Mouse (Mus musculus) sigmoid colon, adult 10 weeks (tissue): ENCODE results near the gene Ndufaf5. TPM values are rescaled to one million over a fixed set of nuclear protein-coding genes. Genes with fewer than 3 reads are reported as not detected.

Source experiments
- polyA plus RNA-seq: library from polyadenylated mRNA; stranded (reverse); fragments of 350-450 nt; fragmentation: Illumina TruSeq; extraction: RNeasy Lipid Tissue Mini Kit (QIAGEN cat#74804); gene quantifications from one replicate; pipeline ENCODE4 v1.2.3, GENCODE M21; 2014; ENCODE audit warnings: low read depth, low replicate concordance

Ndufaf5 gene
- polyA plus RNA-seq = 21.6 TPM

DNA sequence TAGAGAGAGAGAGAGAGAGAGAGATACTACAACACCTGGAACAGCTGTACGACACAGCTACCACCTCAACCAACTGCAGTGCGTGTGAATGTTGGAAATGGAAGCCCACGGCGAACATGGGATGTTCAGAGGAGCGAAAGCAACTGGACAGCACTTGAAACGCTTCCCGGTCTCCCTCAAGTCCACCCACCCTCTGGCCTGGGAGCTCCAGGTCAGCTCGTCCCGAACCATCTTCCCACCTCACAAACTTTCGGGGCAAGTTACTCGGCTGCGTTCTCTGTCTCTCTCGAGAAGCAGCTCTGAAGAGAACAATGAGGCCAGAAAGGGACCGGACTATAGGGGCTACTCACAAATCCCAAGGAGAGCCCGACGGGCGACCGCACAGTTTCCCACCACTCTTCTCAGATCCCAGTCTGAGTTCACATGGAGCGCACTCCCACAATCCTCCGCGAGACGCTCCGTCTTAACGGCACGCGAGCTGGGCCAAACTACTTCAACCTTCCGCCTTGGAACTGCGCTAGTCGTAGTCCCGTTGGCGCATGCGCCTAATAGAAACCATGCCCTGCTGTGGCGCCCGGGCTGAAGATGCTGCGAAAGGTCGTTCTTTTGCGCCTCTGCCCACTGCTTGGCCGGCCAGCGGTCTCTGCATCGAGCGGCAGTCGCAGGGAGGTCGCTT lies at the start of gene Ndufaf5, which contains the start of gene Esf1:
Gene Ndufaf5 (plus strand): TSS at position 523 of the 676 bp plus-strand sequence.
Gene Esf1 (minus strand): TSS at position 438 of the 676 bp plus-strand sequence.

DNA sequence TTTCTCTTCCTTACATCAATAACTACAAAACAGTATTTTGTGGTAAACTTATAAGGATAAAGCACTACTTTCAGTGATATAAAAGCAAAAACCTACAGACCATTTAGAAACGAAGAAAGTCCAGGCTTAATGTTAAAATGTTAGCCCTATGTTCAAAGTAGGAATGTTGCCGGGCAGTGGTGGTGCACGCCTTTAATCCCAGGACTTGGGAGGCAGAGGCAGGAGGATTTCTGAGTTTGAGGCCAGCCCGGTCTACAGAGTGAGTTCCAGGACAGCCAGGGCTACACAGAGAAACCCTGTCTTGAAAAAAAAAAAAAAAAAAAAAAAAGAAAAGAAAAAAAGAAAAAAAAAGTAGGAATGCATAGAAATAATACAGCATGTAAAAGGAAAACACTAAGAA lies 18.7 kb upstream of the Ndufaf5 start, which contains the start of gene Gm17374:
Gene Gm17374 (plus strand): TSS at position 301 of the 400 bp plus-strand sequence.

Other genes with a start within 250 kb of the Ndufaf5 start
- gene Tasp1, start 103.8 kb upstream of the Ndufaf5 start, polyA plus RNA-seq = 15.3 TPM
- not detected for gene Gm17374, start 18.6 kb upstream of the Ndufaf5 start, polyA plus RNA-seq
- gene Esf1, start 85 bp upstream of the Ndufaf5 start, polyA plus RNA-seq = 59.3 TPM
- gene Sel1l2, start 219.1 kb downstream of the Ndufaf5 start, polyA plus RNA-seq = not detected
- gene Macrod2, start 224.7 kb downstream of the Ndufaf5 start, polyA plus RNA-seq = 34.8 TPM